Mouse (Mus musculus): ENCODE data around the gene Tgm7.

DNA sequence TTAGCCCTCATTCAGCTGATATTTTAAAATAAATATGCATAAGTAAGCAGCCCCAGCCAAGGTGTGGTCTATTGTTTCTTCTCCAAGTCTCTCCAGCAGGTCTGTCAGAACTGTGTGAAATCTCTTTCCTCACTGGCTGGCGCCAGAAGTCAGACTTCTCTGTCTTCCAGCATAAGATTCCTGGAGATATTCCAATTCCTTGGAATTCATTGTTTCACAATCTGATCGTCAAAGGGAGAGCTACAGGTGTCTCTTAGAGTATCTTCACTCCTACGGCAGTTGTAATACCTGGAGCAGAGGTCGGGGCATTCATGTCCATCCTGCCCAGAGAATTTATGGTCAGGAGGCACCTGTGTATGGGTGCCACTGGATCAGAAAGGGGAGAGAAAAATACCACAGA is 19.8 kb downstream of the Tgm7 start:
- TF ChIP-seq MAX (IDR thresholded peaks at IDR 0.05; ENCODE audit: low read length) = no peak
- no peak for TF ChIP-seq TCF12 (IDR thresholded peaks at IDR 0.05; ENCODE audit: low read depth, low read length)
